Mouse (Mus musculus) testis, adult 2 months (tissue): ENCODE results near the gene 1110051M20Rik. TPM values are rescaled to one million over a fixed set of nuclear protein-coding genes. Genes with fewer than 3 reads are reported as not detected.
A peak's percentile ranks its signal among the peaks of the same experiment; 100 is the strongest.

ENCODE experiments used
- H3K27ac ChIP-seq: fragments of 200-500 bp; 2 replicates; pipeline ENCODE4 v1.5.1; 2012; ENCODE audit warnings: low read depth, low read length; ENCODE audit not compliant: control insufficient read depth, insufficient read depth
- H3K27me3 ChIP-seq: fragments of 200-500 bp; 2 replicates; pipeline ENCODE4 v1.6.1; 2012; ENCODE audit warnings: mild to moderate bottlenecking, low read length, moderate library complexity; ENCODE audit not compliant: control insufficient read depth, insufficient read depth
- H3K36me3 ChIP-seq: fragments of 200-500 bp; 2 replicates; pipeline ENCODE4 v1.6.1; 2012; ENCODE audit warnings: mild to moderate bottlenecking, low read length; ENCODE audit not compliant: control insufficient read depth, insufficient read depth
- H3K4me1 ChIP-seq: fragments of 200-500 bp; 2 replicates; pipeline ENCODE4 v1.6.1; 2012; ENCODE audit warnings: low read length; ENCODE audit not compliant: control insufficient read depth, insufficient read depth
- H3K4me3 ChIP-seq: fragments of 200-500 bp; 2 replicates; pipeline ENCODE4 v1.5.1; 2012; ENCODE audit warnings: low read depth, mild to moderate bottlenecking, low read length, moderate library complexity, mixed read lengths; ENCODE audit not compliant: control insufficient read depth
- CTCF ChIP-seq: fragments of 200-500 bp; IDR thresholded peaks from 2 replicates; pipeline ENCODE4 v1.5.1; 2012; ENCODE audit warnings: low read depth, mild to moderate bottlenecking, inconsistent platforms, low read length, moderate library complexity; ENCODE audit not compliant: control insufficient read depth, insufficient read depth, insufficient replicate concordance
- POLR2A ChIP-seq: fragments of 200-500 bp; IDR thresholded peaks from 2 replicates; pipeline ENCODE4 v1.6.1; 2012; ENCODE audit warnings: low read depth, mild to moderate bottlenecking, inconsistent platforms, low read length, moderate library complexity; ENCODE audit not compliant: control insufficient read depth
- polyA plus RNA-seq: library from polyadenylated mRNA; depleted of rRNA; stranded (reverse); fragments of >200 nt; gene quantifications from 2 replicates; pipeline ENCODE4 v1.2.3, GENCODE M21; 2012

1110051M20Rik gene
- polyA plus RNA-seq, 1 experiment: 91.7 TPM

DNA sequence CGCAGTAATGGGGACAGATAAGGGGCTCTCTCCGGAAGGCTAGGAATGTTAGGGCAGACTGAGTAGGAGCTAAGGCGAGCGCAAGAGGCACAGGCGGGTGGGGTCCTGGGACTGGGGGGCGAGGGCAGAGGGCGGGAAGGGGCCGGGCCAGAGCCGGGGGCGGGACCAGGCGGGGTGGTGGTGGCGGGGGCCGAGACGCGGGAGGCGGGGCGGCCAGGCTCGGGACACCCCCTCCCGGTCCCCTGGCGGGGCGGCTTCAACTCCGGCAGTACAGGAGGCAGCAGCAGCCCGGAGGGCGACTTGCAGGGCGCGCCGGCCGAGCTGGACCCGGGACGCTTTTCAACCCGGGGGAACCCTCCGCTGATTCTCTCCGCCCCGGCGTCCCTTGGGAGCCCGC lies 12.8 kb upstream of the 1110051M20Rik start, which contains the start of gene Lrp4:
Gene Lrp4 (plus strand): TSS at position 253 of the 397 bp plus-strand sequence.
- Histone ChIP-seq H3K27me3 (no peaks in the 10 kb centered on the region), H3K27ac (no peak within 1 kb of the TSS), H3K4me1 (peaks cover 12% of the 10 kb centered on the region), H3K36me3 (no peaks in the 10 kb centered on the region), H3K4me3 (peak within 1 kb of the TSS; percentile 80)
- TF ChIP-seq CTCF: no peak
- no peak for TF ChIP-seq POLR2A

- TF ChIP-seq CTCF: no peak
- TF ChIP-seq POLR2A: no peak
- H3K36me3 ChIP-seq: no peaks in the 10 kb centered on the region
- no peaks in the 10 kb centered on the region for H3K27me3 ChIP-seq
- peaks cover 9% of the 10 kb centered on the region for H3K4me1 ChIP-seq
- no peak overlapping the region for H3K4me3 ChIP-seq
- H3K27ac ChIP-seq: no peak overlapping the region
Measured at GRCm38 (mm10) chr2:91456491-91457100, 12.1 kb upstream of the 1110051M20Rik start.

GRCm38 (mm10) chr2:91455826-91456225 lies 11.3 kb upstream of the 1110051M20Rik start:
- no peaks in the 10 kb centered on the region for H3K27me3 ChIP-seq
- H3K4me1 ChIP-seq: peaks cover 9% of the 10 kb centered on the region
- H3K36me3 ChIP-seq: no peaks in the 10 kb centered on the region
- no peak overlapping the region for H3K4me3 ChIP-seq
- H3K27ac ChIP-seq: no peak overlapping the region
- TF ChIP-seq CTCF (no peak), POLR2A (no peak)

DNA sequence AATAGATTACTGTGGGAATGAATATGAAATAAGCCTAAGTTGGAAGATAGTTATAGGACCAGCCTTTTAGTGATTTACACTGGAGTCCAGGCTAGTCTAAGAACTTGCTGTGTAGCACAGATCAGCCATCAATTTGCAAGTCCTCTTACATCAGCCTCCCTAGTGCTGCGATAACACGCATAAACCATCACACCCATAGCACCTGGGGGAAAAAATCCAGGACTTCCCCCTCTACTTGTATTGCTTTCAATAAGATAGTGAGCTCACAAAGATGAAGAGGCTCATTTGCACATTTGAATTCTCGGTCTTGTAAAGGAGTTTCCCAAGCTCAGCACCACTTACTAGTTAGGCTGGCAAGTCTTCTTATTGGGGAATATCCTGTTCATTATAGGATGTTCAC lies 9.9 kb upstream of the 1110051M20Rik start:
- Histone ChIP-seq H3K27me3 (no peaks in the 10 kb centered on the region), H3K36me3 (no peaks in the 10 kb centered on the region), H3K4me1 (peaks cover 9% of the 10 kb centered on the region), H3K4me3 (no peak overlapping the region), H3K27ac (no peak overlapping the region)
- TF ChIP-seq POLR2A (no peak), CTCF (no peak)

GRCm38 (mm10) chr2:91453231-91454075 lies 8.9 kb upstream of the 1110051M20Rik start:
- TF ChIP-seq POLR2A (no peak), CTCF (no peak)
- Histone ChIP-seq H3K4me3 (no peak overlapping the region), H3K36me3 (no peaks in the 10 kb centered on the region), H3K27ac (no peak overlapping the region), H3K4me1 (peaks cover 2% of the 10 kb centered on the region; the same call in 1 of the 2 replicates), H3K27me3 (no peaks in the 10 kb centered on the region)

DNA sequence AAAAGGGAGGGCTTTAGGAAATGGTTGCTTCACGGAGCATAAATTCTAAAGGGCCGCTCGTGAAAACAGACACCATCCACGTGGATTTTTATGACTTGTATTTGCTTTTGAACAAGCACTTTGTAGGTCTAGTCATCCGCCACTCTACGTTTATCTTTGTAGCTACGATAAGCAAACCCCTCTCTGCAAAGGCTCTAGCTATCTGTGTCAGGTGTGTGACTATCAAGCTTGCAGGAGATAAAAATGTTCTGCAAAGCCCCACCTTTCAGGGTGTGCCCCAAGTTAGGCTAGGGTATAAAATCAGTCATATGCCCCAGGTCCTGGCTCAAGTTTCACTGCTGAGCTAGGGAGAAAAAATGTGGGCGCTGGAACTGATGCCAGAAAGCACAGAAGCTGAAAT lies 8.2 kb upstream of the 1110051M20Rik start:
- no peak overlapping the region for H3K27ac ChIP-seq
- TF ChIP-seq CTCF (no peak), POLR2A (no peak)
- no peaks in the 10 kb centered on the region for H3K27me3 ChIP-seq

DNA sequence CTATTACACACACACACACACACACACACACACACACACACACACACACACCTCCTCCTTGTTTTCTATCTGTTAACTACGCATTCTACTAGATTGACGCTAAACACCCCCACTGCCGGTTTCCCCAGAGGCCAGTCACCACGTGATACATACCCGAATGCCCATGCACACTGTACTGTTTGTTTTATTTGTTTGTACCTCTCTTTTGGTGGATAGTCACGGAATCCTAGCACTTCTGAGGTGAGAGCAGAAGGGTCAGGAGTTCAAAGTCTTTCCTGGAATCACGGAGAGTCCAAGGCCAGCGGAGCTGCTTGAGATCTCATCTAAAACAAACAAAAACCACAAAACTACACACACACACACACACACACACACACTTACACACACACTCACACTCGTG lies 5.8 kb upstream of the 1110051M20Rik start:
- TF ChIP-seq CTCF (no peak), POLR2A (no peak)
- Histone ChIP-seq H3K4me1 (no peaks in the 10 kb centered on the region), H3K27me3 (no peaks in the 10 kb centered on the region), H3K36me3 (no peaks in the 10 kb centered on the region), H3K4me3 (no peak overlapping the region), H3K27ac (no peak overlapping the region)

More for the DNA sequence above, 8.2 kb upstream of the 1110051M20Rik start:
- Histone ChIP-seq H3K36me3 (no peaks in the 10 kb centered on the region), H3K4me1 (no peaks in the 10 kb centered on the region), H3K4me3 (no peak overlapping the region)

GRCm38 (mm10) chr2:91449662-91450061 lies 5.2 kb upstream of the 1110051M20Rik start:
- Histone ChIP-seq H3K27ac (no peak overlapping the region), H3K27me3 (no peaks in the 10 kb centered on the region), H3K4me1 (no peaks in the 10 kb centered on the region), H3K4me3 (no peak overlapping the region), H3K36me3 (no peaks in the 10 kb centered on the region)
- no peak for TF ChIP-seq CTCF
- no peak for TF ChIP-seq POLR2A
